In genomic region chr13:98913196-98913595, GRCm38 (mm10) we compare ENCODE assay signal across 21 mouse cellular contexts. TPM values are rescaled to one million over a fixed set of nuclear protein-coding genes. Genes with fewer than 3 reads are reported as not detected.
DNase-seq lines count a peak whose midpoint lies in the region; ATAC-seq and TF ChIP-seq lines count a peak whose summit lies in the region.
"Had no signal": no experiment of that assay in that cellular context is flagged by ENCODE, and none has a peak within 500 bp of the region (broad histone marks: within the 10 kb centered on the region; RNA-seq: fewer than 3 reads in every experiment).

No protein-coding gene starts in this region.

- in situ Hi-C loops in ES-E14 (cut with MboI; ENCODE audit: low sequenced_read_pairs in 2 of 2, unreplicated experiment in 2 of 2), result no loop called here

- 0 out of 2 replicates have a peak overlapping the region, but pooled peaks have one; percentile 5 for H3K27ac ChIP-seq in hindbrain, embryonic 12.5 days
- H3K27ac ChIP-seq in hindbrain, embryonic 16.5 days (ENCODE audit: low read depth, low read length), result no peak overlapping the region
- 0 out of 2 replicates have a peak overlapping the region, but pooled peaks have one; percentile 15 for H3K27ac ChIP-seq in kidney, postnatal 0 days
- H3K27ac ChIP-seq in ES-E14 (ENCODE audit: insufficient read depth, low read depth, low read length, poor library complexity, severe bottlenecking), result no peak overlapping the region
- no peak overlapping the region for H3K27ac ChIP-seq in limb, embryonic 13.5 days
- H3K27ac ChIP-seq: heart, embryonic 13.5 days; intestine, embryonic 15.5 days; liver, embryonic 15.5 days had no signal

- no peak for ATAC-seq in hindbrain, embryonic 12.5 days (ENCODE audit: low FRiP score)
- no peak for ATAC-seq in hindbrain, embryonic 16.5 days
- no peak for ATAC-seq in kidney, postnatal 0 days (replicated peaks; ENCODE audit: low FRiP score, low read depth)
- no peak for ATAC-seq in limb, embryonic 13.5 days (ENCODE audit: low FRiP score, low read depth)
- ATAC-seq: forebrain, embryonic 13.5 days had no signal

- TF ChIP-seq CTCF in kidney, postnatal 0 days (IDR thresholded peaks at IDR 0.05; ENCODE audit: low read depth), result no peak

- no peak overlapping the region for H3K4me2 ChIP-seq in hindbrain, embryonic 12.5 days (replicated peaks)
- H3K4me2 ChIP-seq in hindbrain, embryonic 16.5 days (ENCODE audit: low read length), result no peak overlapping the region
- H3K4me2 ChIP-seq in kidney, postnatal 0 days (ENCODE audit: low read length), result no peak overlapping the region
- 0 out of 2 replicates have a peak overlapping the region, but pooled peaks have one; percentile 2 for H3K4me2 ChIP-seq in limb, embryonic 13.5 days (replicated peaks)
- H3K4me2 ChIP-seq: heart, embryonic 13.5 days; intestine, embryonic 15.5 days; liver, embryonic 15.5 days had no signal

- no peak for DNase-seq in kidney, postnatal 0 days (ENCODE audit: low spot score)
- DNase-seq in kidney, postnatal 10 days, result no peak
- DNase-seq in ES-E14 (ENCODE audit: low read depth, low spot score), result no peak
- no peak for DNase-seq in layer of hippocampus, adult 18-20 months (ENCODE audit: low spot score in 2 of 2)
- DNase-seq in frontal cortex, postnatal 10 days (ENCODE audit: low spot score in 2 of 2), result no peak
- DNase-seq: adrenal gland, adult 2 months; cerebellum, adult 9-11 months; gastrocnemius, postnatal 10 days; heart, adult 18-20 months; heart, postnatal 36 days; kidney, postnatal 14 days; layer of hippocampus, adult 9-11 months; right cerebral cortex, postnatal 14 days; thymus, adult 18-20 months had no signal

- 43% methylated on average over 7 of the region's 7 CpGs for WGBS in hindbrain, embryonic 12.5 days
- WGBS in hindbrain, embryonic 16.5 days, result 41% methylated on average over 7 of the region's 7 CpGs
- WGBS in kidney, postnatal 0 days, result 19% methylated on average over 7 of the region's 7 CpGs
- 10% methylated on average over 7 of the region's 7 CpGs for WGBS in limb, embryonic 13.5 days

- H3K4me1 ChIP-seq in hindbrain, embryonic 12.5 days, result peaks cover 36% of the 10 kb centered on the region
- H3K4me1 ChIP-seq in hindbrain, embryonic 16.5 days (ENCODE audit: control insufficient read depth, insufficient read depth, low read depth, low read length), result peaks cover 45% of the 10 kb centered on the region
- H3K4me1 ChIP-seq in kidney, postnatal 0 days (replicated peaks; ENCODE audit: insufficient read depth, low read length), result peaks cover 32% of the 10 kb centered on the region
- peaks cover 8 to 19% of the 10 kb centered on the region in 2 experiments; a peak in 3 of 4 replicates for H3K4me1 ChIP-seq in ES-E14 (ENCODE audit: control insufficient read depth in 2 of 2, insufficient read depth in 2 of 2, low read length in 2 of 2, poor library complexity in 1 of 2)
- H3K4me1 ChIP-seq in limb, embryonic 13.5 days, result peaks cover 67% of the 10 kb centered on the region

- H3K27me3 ChIP-seq in hindbrain, embryonic 12.5 days, result no peaks in the 10 kb centered on the region
- no peaks in the 10 kb centered on the region for H3K27me3 ChIP-seq in hindbrain, embryonic 16.5 days (replicated peaks; ENCODE audit: control insufficient read depth, insufficient read depth, low read length)
- H3K27me3 ChIP-seq in kidney, postnatal 0 days (ENCODE audit: insufficient read depth, low read length), result no peaks in the 10 kb centered on the region
- H3K27me3 ChIP-seq in limb, embryonic 13.5 days, result no peaks in the 10 kb centered on the region
- H3K27me3 ChIP-seq: forebrain, embryonic 13.5 days; heart, embryonic 13.5 days; intestine, embryonic 15.5 days; liver, embryonic 15.5 days had no signal

- peaks cover 6% of the 10 kb centered on the region; the same call in 1 of the 2 replicates for H3K36me3 ChIP-seq in hindbrain, embryonic 12.5 days
- no peaks in the 10 kb centered on the region for H3K36me3 ChIP-seq in hindbrain, embryonic 16.5 days (ENCODE audit: control insufficient read depth, insufficient read depth, low read length)
- no peaks in the 10 kb centered on the region for H3K36me3 ChIP-seq in kidney, postnatal 0 days (ENCODE audit: insufficient read depth, low read length)
- H3K36me3 ChIP-seq in ES-E14 (ENCODE audit: control insufficient read depth, insufficient read depth, low read length, poor library complexity, severe bottlenecking), result no peaks in the 10 kb centered on the region
- H3K36me3 ChIP-seq in limb, embryonic 13.5 days, result peaks cover 11% of the 10 kb centered on the region
- H3K36me3 ChIP-seq: intestine, embryonic 15.5 days; liver, embryonic 15.5 days had no signal

- no peak overlapping the region for H3K4me3 ChIP-seq in hindbrain, embryonic 12.5 days
- H3K4me3 ChIP-seq in hindbrain, embryonic 16.5 days (ENCODE audit: low read length), result no peak overlapping the region
- no peak overlapping the region for H3K4me3 ChIP-seq in kidney, postnatal 0 days (replicated peaks; ENCODE audit: low read depth, low read length)
- no peak overlapping the region for H3K4me3 ChIP-seq in ES-E14 (ENCODE audit: insufficient read depth in 1 of 2, low read depth in 1 of 2, low read length in 2 of 2, poor library complexity in 1 of 2, severe bottlenecking in 1 of 2)
- H3K4me3 ChIP-seq in limb, embryonic 13.5 days, result no peak overlapping the region
- H3K4me3 ChIP-seq: forebrain, embryonic 13.5 days; heart, embryonic 13.5 days; intestine, embryonic 15.5 days; liver, embryonic 15.5 days had no signal

- H3K9ac ChIP-seq in hindbrain, embryonic 12.5 days, result no peak overlapping the region
- H3K9ac ChIP-seq in hindbrain, embryonic 16.5 days (ENCODE audit: low read depth, low read length), result no peak overlapping the region
- no peak overlapping the region for H3K9ac ChIP-seq in kidney, postnatal 0 days (ENCODE audit: low read depth, low read length)
- peak overlapping the region; percentile 20; the same call in 1 of the 2 replicates for H3K9ac ChIP-seq in ES-E14 (ENCODE audit: insufficient read depth, low read depth, low read length, poor library complexity, severe bottlenecking)
- 0 out of 2 replicates have a peak overlapping the region, but pooled peaks have one; percentile 4 for H3K9ac ChIP-seq in limb, embryonic 13.5 days
- H3K9ac ChIP-seq: forebrain, embryonic 13.5 days; heart, embryonic 13.5 days; intestine, embryonic 15.5 days had no signal

- H3K9me3 ChIP-seq in hindbrain, embryonic 12.5 days (replicated peaks), result no peaks in the 10 kb centered on the region
- H3K9me3 ChIP-seq in hindbrain, embryonic 16.5 days (ENCODE audit: control insufficient read depth, low read length), result no peaks in the 10 kb centered on the region
- H3K9me3 ChIP-seq in kidney, postnatal 0 days (replicated peaks; ENCODE audit: low read length), result no peaks in the 10 kb centered on the region
- H3K9me3 ChIP-seq in ES-E14 (ENCODE audit: control insufficient read depth, insufficient read depth, low read depth, low read length), result no peaks in the 10 kb centered on the region
- no peaks in the 10 kb centered on the region for H3K9me3 ChIP-seq in limb, embryonic 13.5 days
- H3K9me3 ChIP-seq: forebrain, embryonic 13.5 days; heart, embryonic 13.5 days; intestine, embryonic 15.5 days; liver, embryonic 15.5 days had no signal

TF ChIP-seq in ES-E14, 5 proteins besides CTCF, POLR2A, EP300 and RAD21:
- TF ChIP-seq HCFC1 (IDR thresholded peaks at IDR 0.05; ENCODE audit: borderline replicate concordance, insufficient read depth, low read length), result no peak
- TF ChIP-seq MAFK (IDR thresholded peaks at IDR 0.05; ENCODE audit: insufficient read depth, low read depth, low read length), result no peak
- TF ChIP-seq CHD2 (IDR thresholded peaks at IDR 0.05; ENCODE audit: low read depth, low read length), result no peak
- no peak for TF ChIP-seq ZC3H11A (IDR thresholded peaks at IDR 0.05; ENCODE audit: borderline replicate concordance, low read depth, low read length)
- no peak for TF ChIP-seq ZNF384 (IDR thresholded peaks at IDR 0.05; ENCODE audit: low read depth, low read length)

RNA-seq across cellular contexts. Expression of gene Tnpo1, which starts 13.0 kb away (rescaled TPM):
- polyA plus RNA-seq in hindbrain, embryonic 12.5 days (2016; fragmentation: Nextera tagmentation; extraction: Ambion mirVana), result 87.7 and 90.5 TPM in 2 replicates
- 36.2 and 41.4 TPM in 2 replicates for polyA plus RNA-seq in hindbrain, embryonic 16.5 days (2015; fragmentation: Nextera tagmentation; extraction: Ambion mirVana)
- polyA plus RNA-seq in kidney, postnatal 0 days (2015; fragmentation: Nextera tagmentation; extraction: Ambion mirVana), result 37.8 and 39.0 TPM in 2 replicates
- total RNA-seq in ES-E14 (2012; rRNA removed), result 133 and 148 TPM in 2 replicates
- polyA plus RNA-seq in limb, embryonic 13.5 days (2015; fragmentation: Nextera tagmentation; extraction: Ambion mirVana), result 61.5 and 66.3 TPM in 2 replicates
- 10 to 100 TPM; 67.0 to 67.5 TPM for total RNA-seq in layer of hippocampus, adult 18-20 months (2021)

Comparison
In these comparisons a context has a peak if more than half of its experiments do, and no peak if none do; other contexts are left out.
1. H3K27ac ChIP-seq: peak in hindbrain, embryonic 12.5 days (single experiment) and kidney, postnatal 0 days (single experiment); none in hindbrain, embryonic 16.5 days (single experiment), ES-E14 (single experiment) and limb, embryonic 13.5 days (single experiment).
2. H3K9ac ChIP-seq: peak in ES-E14 (single experiment) and limb, embryonic 13.5 days (single experiment); none in hindbrain, embryonic 12.5 days (single experiment), hindbrain, embryonic 16.5 days (single experiment) and kidney, postnatal 0 days (single experiment).